9 mouse cellular contexts compared by ENCODE assay signal in genomic region chr8:117410391-117410790, GRCm38 (mm10).
DNase-seq lines count a peak whose midpoint lies in the region; ATAC-seq lines count a peak whose summit lies in the region.
"Had no signal": no experiment of that assay in that cellular context is flagged by ENCODE, and none has a peak within 500 bp of the region (broad histone marks: within the 10 kb centered on the region; RNA-seq: fewer than 3 reads in every experiment).

No protein-coding gene starts in this region.

- peak overlapping the region; percentile 47 for H3K27ac ChIP-seq in hindbrain, embryonic 10.5 days
- no peak overlapping the region for H3K27ac ChIP-seq in hindbrain, embryonic 12.5 days
- H3K27ac ChIP-seq: limb, embryonic 13.5 days had no signal

- H3K4me1 ChIP-seq in hindbrain, embryonic 10.5 days (replicated peaks): peaks cover 11% of the 10 kb centered on the region
- H3K4me1 ChIP-seq in hindbrain, embryonic 12.5 days: peaks cover 15% of the 10 kb centered on the region; the same call in 1 of the 2 replicates

- no peak overlapping the region for H3K4me3 ChIP-seq in hindbrain, embryonic 10.5 days
- no peak overlapping the region for H3K4me3 ChIP-seq in hindbrain, embryonic 12.5 days
- H3K4me3 ChIP-seq: limb, embryonic 13.5 days had no signal

- no peak overlapping the region for H3K4me2 ChIP-seq in hindbrain, embryonic 12.5 days (replicated peaks)
- H3K4me2 ChIP-seq: limb, embryonic 13.5 days had no signal

- no peaks in the 10 kb centered on the region for H3K9me3 ChIP-seq in hindbrain, embryonic 10.5 days
- H3K9me3 ChIP-seq in hindbrain, embryonic 12.5 days (replicated peaks): no peaks in the 10 kb centered on the region
- H3K9me3 ChIP-seq: limb, embryonic 13.5 days had no signal

- peaks cover 13% of the 10 kb centered on the region for H3K36me3 ChIP-seq in hindbrain, embryonic 10.5 days
- no peaks in the 10 kb centered on the region; the same call in 1 of the 2 replicates for H3K36me3 ChIP-seq in hindbrain, embryonic 12.5 days
- H3K36me3 ChIP-seq: limb, embryonic 13.5 days had no signal

- 80% methylated on average over 10 of the region's 10 CpGs for WGBS in hindbrain, embryonic 10.5 days
- WGBS in hindbrain, embryonic 12.5 days: 76% methylated on average over 10 of the region's 10 CpGs

- H3K27me3 ChIP-seq in hindbrain, embryonic 10.5 days (ENCODE audit: insufficient read depth, poor library complexity, severe bottlenecking): no peaks in the 10 kb centered on the region
- H3K27me3 ChIP-seq in hindbrain, embryonic 12.5 days: no peaks in the 10 kb centered on the region
- H3K27me3 ChIP-seq: limb, embryonic 13.5 days had no signal

- ATAC-seq in hindbrain, embryonic 12.5 days (ENCODE audit: low FRiP score): no peak

- no peak overlapping the region for H3K9ac ChIP-seq in hindbrain, embryonic 12.5 days
- H3K9ac ChIP-seq: limb, embryonic 13.5 days had no signal

- no peak for DNase-seq in hindbrain, embryonic 10.5 days (ENCODE audit: low spot score)
- peak; percentile 74 to 85 for DNase-seq in heart, adult 18-20 months
- peak; percentile 63 for DNase-seq in kidney, adult 9 months
- DNase-seq in lung, postnatal 4 days: peak; percentile 62 to 76
- no peak for DNase-seq in Muller cell, postnatal 12 days (ENCODE audit: inconsistent ontology term)
- no peak for DNase-seq in urinary bladder, postnatal 10 days (ENCODE audit: low spot score)
- no peak for DNase-seq in layer of hippocampus, postnatal 36 days

Comparison
In these comparisons a context has a peak if more than half of its experiments do, and no peak if none do; other contexts are left out.
1. DNase-seq: peak in heart, adult 18-20 months (2 of 2), kidney, adult 9 months (single experiment) and lung, postnatal 4 days (2 of 2); none in hindbrain, embryonic 10.5 days (single experiment), Muller cell, postnatal 12 days (single experiment), urinary bladder, postnatal 10 days (single experiment) and layer of hippocampus, postnatal 36 days (0 of 2).